Comparison of ENCODE assay signal across 8 mouse cellular contexts in the genomic region with DNA sequence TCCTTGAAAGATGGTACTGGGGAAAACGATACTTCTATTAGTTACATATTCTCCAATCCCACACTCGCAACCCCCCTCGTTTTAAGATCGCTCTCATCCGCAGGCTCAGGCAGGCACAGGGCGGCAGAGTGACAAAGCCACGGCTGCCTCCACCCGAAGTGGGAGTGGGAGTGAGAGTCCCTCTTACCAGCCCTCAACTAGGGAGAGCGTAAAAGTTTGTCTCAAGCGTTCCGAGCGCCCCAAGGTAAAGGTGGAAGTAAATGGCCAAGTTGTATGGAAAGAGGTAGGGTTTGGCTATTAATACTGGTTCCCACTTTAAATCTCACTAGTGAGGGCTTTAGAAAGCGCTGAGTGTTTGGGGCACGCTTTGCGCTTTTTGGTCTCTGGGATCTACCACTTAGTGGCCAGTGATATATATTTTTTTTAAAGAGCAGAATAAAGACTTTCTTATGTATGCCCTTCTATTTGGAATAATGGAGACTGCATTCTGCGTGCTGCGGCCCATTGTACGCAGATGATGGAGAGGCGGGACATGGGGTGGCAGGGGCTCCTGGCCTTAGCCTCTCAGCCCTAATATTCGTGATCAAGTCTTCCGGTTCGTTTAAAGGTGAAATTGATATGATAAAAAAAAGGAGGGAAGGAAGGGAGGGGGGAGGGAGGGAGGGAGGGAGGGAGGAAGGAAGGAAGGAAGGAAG. TPM values are rescaled to one million over a fixed set of nuclear protein-coding genes. Genes with fewer than 3 reads are reported as not detected.
DNase-seq lines count a peak whose midpoint lies in the region; ATAC-seq and TF ChIP-seq lines count a peak whose summit lies in the region.
"Had no signal": no experiment of that assay in that cellular context is flagged by ENCODE, and none has a peak within 500 bp of the region (broad histone marks: within the 10 kb centered on the region; RNA-seq: fewer than 3 reads in every experiment).

No protein-coding gene starts in this region.

- TF ChIP-seq POLR2A in lung, adult 2 months (IDR thresholded peaks at IDR 0.05; ENCODE audit: borderline replicate concordance, extremely low read depth, low read depth, low read length) = no peak
- TF ChIP-seq POLR2A in embryonic fibroblast, embryonic 13.5 days (IDR thresholded peaks at IDR 0.05; ENCODE audit: low read depth, low read length) = no peak

- no peaks in the 10 kb centered on the region for H3K36me3 ChIP-seq in hindbrain, postnatal 0 days (ENCODE audit: insufficient read depth, low read length)
- H3K36me3 ChIP-seq in neural tube, embryonic 12.5 days = no peaks in the 10 kb centered on the region

- no peaks in the 10 kb centered on the region for H3K4me1 ChIP-seq in lung, adult 2 months (ENCODE audit: control insufficient read depth, insufficient read depth, low read length)
- peaks cover 1% of the 10 kb centered on the region; the same call in 1 of the 2 replicates for H3K4me1 ChIP-seq in embryonic fibroblast, embryonic 13.5 days (ENCODE audit: control insufficient read depth, insufficient read depth, low read length)
- H3K4me1 ChIP-seq in hindbrain, postnatal 0 days (ENCODE audit: insufficient read depth, low read length) = no peaks in the 10 kb centered on the region
- H3K4me1 ChIP-seq in neural tube, embryonic 12.5 days = peaks cover 23% of the 10 kb centered on the region

- H3K9me3 ChIP-seq in hindbrain, postnatal 0 days (ENCODE audit: low read length) = no peaks in the 10 kb centered on the region
- no peaks in the 10 kb centered on the region for H3K9me3 ChIP-seq in neural tube, embryonic 12.5 days

- H3K27me3 ChIP-seq in hindbrain, postnatal 0 days (ENCODE audit: insufficient read depth, low read length) = no peaks in the 10 kb centered on the region
- no peaks in the 10 kb centered on the region for H3K27me3 ChIP-seq in neural tube, embryonic 12.5 days (replicated peaks)

- peak overlapping the region; percentile 87 for H3K4me2 ChIP-seq in hindbrain, postnatal 0 days (ENCODE audit: low read depth, low read length)
- H3K4me2 ChIP-seq in neural tube, embryonic 12.5 days (replicated peaks) = peak overlapping the region; percentile 81

- peak overlapping the region; percentile 70 for H3K9ac ChIP-seq in hindbrain, postnatal 0 days (replicated peaks; ENCODE audit: low read length)
- H3K9ac ChIP-seq in neural tube, embryonic 12.5 days = peak overlapping the region; percentile 85

- DNase-seq in lung, adult 2 months = no peak
- no peak for DNase-seq in lung, postnatal 14 days
- no peak for DNase-seq in hindbrain, postnatal 0 days (ENCODE audit: low spot score)
- no peak for DNase-seq in spleen, postnatal 14 days (ENCODE audit: low spot score in 2 of 2)
- no peak for DNase-seq in c-Kit-positive CD71-positive TER-119-positive erythroid progenitor cells, embryonic 14.5 days (ENCODE audit: low spot score)

- ATAC-seq in hindbrain, postnatal 0 days = peak; percentile 18; the same call in 1 of the 2 replicates
- ATAC-seq in neural tube, embryonic 12.5 days (ENCODE audit: low FRiP score, low read depth) = 0 out of 2 replicates have a peak, but pooled peaks have one; percentile 12

- H3K4me3 ChIP-seq in lung, adult 2 months (replicated peaks; ENCODE audit: extremely low read depth, low read depth, low read length) = peak overlapping the region; percentile 35
- H3K4me3 ChIP-seq in embryonic fibroblast, embryonic 13.5 days (ENCODE audit: insufficient read depth, low read length) = peak overlapping the region; percentile 54
- H3K4me3 ChIP-seq in hindbrain, postnatal 0 days (ENCODE audit: low read length) = peak overlapping the region; percentile 94
- peak overlapping the region; percentile 65 for H3K4me3 ChIP-seq in neural tube, embryonic 12.5 days

- 4% methylated on average over 22 of the region's 22 CpGs for WGBS in lung, adult 2 months
- under 1% methylated on average over 22 of the region's 22 CpGs for WGBS in hindbrain, postnatal 0 days
- WGBS in neural tube, embryonic 12.5 days = under 1% methylated on average over 22 of the region's 22 CpGs

- peak overlapping the region; percentile 47 for H3K27ac ChIP-seq in embryonic fibroblast, embryonic 13.5 days (ENCODE audit: insufficient read depth, low read length)
- H3K27ac ChIP-seq in hindbrain, postnatal 0 days = peak overlapping the region; percentile 93
- peak overlapping the region; percentile 94 for H3K27ac ChIP-seq in neural tube, embryonic 12.5 days

- TF ChIP-seq CTCF in lung, adult 2 months (IDR thresholded peaks at IDR 0.05; ENCODE audit: insufficient read depth, low read length) = no peak
- TF ChIP-seq CTCF in embryonic fibroblast, embryonic 13.5 days (IDR thresholded peaks at IDR 0.05; ENCODE audit: borderline replicate concordance, insufficient read depth, low read length) = no peak
- no peak for TF ChIP-seq CTCF in hindbrain, postnatal 0 days (IDR thresholded peaks at IDR 0.05; ENCODE audit: low read depth)

RNA-seq across cellular contexts. Expression of gene Nr2f1, which starts 2.5 kb away (rescaled TPM):
- polyA plus RNA-seq in lung, adult 2 months (2012; rRNA removed) = 26.7 and 30.7 TPM in 2 replicates
- 13.2 and 17.4 TPM in 2 replicates for polyA plus RNA-seq in embryonic fibroblast, embryonic 13.5 days (2011; ENCODE audit: insufficient read length, low read depth, missing spikeins)
- 220 and 254 TPM in 2 replicates for total RNA-seq in hindbrain, postnatal 0 days (2014; rRNA removed)
- 49.8 and 51.2 TPM in 2 replicates for polyA plus RNA-seq in hindbrain, postnatal 0 days (2015; fragmentation: Nextera tagmentation; extraction: Ambion mirVana)
- 48.4 and 56.4 TPM in 2 replicates for polyA plus RNA-seq in neural tube, embryonic 12.5 days (2016; fragmentation: Nextera tagmentation; extraction: Ambion mirVana)
- total RNA-seq: common myeloid progenitor, adult 5-6 weeks had no signal

Comparison
In these comparisons a context has a peak if more than half of its experiments do, and no peak if none do; other contexts are left out.
1. H3K4me3 ChIP-seq: peak in every context shown above with its lines; median percentile 94 in hindbrain, postnatal 0 days; 65 in neural tube, embryonic 12.5 days; 54 in embryonic fibroblast, embryonic 13.5 days; 35 in lung, adult 2 months.